Mouse (Mus musculus) skeletal muscle tissue, adult 2 months (tissue): Measurements from ENCODE around the gene Cep63.

ENCODE experiments used
- DNase-seq: peaks from one replicate; pipeline ENCODE4 v3.0.0-alpha.2; 2012; ENCODE audit warnings: low read depth, low spot score

Cep63 gene

DNA sequence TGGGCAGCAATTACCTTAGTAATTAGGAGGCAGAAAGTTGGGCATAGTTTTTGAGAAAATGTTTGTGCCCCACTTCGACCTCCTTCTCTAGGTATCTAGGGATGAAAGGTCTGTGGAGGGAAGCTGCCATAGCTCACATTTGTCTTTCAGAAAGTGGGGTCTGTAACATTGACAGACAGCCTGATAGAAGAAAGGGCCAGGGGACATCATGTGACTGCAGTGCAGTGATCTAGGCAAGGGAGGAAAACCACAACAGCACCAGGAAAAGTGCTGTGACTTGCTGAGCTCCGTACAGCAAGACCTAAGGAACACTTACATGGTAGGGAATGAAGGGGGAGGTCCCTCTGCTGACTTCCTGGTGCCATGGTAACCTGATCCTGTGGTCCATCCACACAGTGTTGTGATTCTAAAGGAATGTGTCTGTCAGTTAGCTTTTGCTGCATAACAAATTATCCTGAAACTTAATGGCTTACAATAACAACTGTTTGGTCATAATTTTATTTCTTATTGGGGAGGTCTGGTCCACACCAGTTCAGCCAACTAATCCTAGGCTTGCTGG lies 5.3 kb upstream of the Cep63 start:
- DNase-seq = no peak

- no peak for DNase-seq
These were observed 2.7 kb upstream of the Cep63 start for GRCm38 (mm10) chr9:102629052-102629451.

GRCm38 (mm10) chr9:102627442-102627841 lies 1.1 kb upstream of the Cep63 start:
- no peak for DNase-seq

DNA sequence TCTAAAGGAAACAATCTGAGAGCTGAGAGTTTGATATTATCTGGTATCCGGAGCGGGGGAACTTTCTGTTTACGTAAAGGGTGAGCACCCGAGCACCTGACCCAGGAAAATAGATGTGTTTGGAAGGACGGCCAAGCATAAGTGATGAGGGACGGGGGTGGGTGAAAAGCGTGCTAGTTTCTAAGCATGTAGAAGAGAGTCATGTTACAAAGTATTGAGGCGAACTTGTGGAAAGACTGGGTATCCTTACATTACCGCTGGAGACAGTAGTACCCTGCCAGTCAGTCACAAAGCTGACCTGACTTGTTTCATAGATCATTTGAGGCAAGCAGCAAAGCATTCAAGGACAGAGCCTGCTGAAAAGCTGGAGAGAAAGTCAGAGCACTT lies 498 bp upstream of the Cep63 start:
- DNase-seq = no peak

GRCm38 (mm10) chr9:102625401-102625982 lies 842 bp downstream of the Cep63 start:
- DNase-seq = no peak

DNA sequence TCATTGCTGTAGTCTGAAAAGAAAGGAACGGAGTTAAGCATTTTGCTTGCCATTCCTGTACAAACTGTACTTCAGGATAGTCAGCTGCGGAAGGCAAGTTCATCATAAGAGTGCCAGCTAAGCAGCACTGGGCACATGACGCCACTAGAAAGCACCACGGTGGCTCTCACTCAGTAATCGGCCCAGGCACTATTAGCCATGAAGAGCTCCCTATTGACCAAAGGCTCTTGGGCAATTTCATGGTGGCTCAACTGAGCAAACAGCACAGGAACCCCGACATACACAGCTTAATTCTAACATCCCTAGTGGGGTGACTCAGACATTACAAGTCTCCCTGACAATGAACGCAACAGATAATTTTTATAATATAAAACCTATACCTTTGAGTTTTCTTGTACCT lies 2.8 kb downstream of the Cep63 start:
- DNase-seq = no peak

- DNase-seq = no peak
These were observed 3.5 kb downstream of the Cep63 start for GRCm38 (mm10) chr9:102622876-102623275.

- DNase-seq = no peak
These were observed 4.0 kb downstream of the Cep63 start for GRCm38 (mm10) chr9:102622192-102622857.

DNA sequence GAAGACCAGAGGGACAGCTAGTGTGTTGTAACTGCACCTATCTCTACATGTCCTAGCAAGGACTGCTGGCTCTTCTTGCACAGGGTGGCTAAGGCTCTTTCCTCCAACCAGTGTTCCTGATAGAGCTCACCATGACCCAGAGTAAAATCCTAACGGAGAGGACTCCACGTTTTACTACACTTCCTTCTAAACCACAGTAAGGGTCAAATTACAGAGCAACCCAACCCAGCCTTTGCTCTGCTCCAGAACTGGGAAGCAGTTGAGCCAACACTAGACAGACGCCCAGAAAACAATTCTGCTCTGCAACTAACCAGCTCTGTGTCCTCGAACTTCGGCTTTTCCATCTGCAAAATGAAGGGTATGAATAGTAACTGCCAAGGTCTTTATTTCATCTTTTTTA lies 4.9 kb downstream of the Cep63 start:
- DNase-seq = no peak

- no peak for DNase-seq
These were observed 10.1 kb downstream of the Cep63 start for GRCm38 (mm10) chr9:102616267-102616666.

GRCm38 (mm10) chr9:102615071-102615470 lies 11.3 kb downstream of the Cep63 start:
- DNase-seq = no peak

GRCm38 (mm10) chr9:102609221-102609620 lies 17.1 kb downstream of the Cep63 start:
- no peak for DNase-seq

DNA sequence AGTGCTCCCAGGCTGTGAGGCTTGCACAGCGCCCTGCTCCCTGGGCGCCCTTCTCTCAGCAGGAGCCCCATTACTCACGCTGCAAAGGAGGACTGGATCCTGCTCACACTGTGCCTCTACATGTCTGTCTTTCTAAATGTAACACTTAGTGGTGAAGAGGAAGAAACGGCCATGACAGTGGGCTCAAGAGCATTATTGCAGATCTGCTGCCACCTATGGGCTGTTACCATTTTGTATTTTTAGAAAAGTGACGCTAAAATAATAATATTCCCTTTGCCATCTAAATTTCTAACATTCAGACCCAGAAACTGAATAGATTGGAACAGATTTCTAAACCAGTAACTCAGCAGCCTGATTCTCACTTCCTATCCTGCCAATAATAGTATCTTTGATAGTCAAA lies 18.9 kb downstream of the Cep63 start:
- no peak for DNase-seq

- no peak for DNase-seq
These were observed 21.2 kb downstream of the Cep63 start for GRCm38 (mm10) chr9:102605162-102605561.

- no peak for DNase-seq
These were observed 24.7 kb downstream of the Cep63 start for GRCm38 (mm10) chr9:102601666-102602065.

- DNase-seq = no peak
These were observed 25.1 kb downstream of the Cep63 start for GRCm38 (mm10) chr9:102601187-102601586.

GRCm38 (mm10) chr9:102595662-102596436 lies 30.5 kb downstream of the Cep63 start:
- no peak for DNase-seq

DNA sequence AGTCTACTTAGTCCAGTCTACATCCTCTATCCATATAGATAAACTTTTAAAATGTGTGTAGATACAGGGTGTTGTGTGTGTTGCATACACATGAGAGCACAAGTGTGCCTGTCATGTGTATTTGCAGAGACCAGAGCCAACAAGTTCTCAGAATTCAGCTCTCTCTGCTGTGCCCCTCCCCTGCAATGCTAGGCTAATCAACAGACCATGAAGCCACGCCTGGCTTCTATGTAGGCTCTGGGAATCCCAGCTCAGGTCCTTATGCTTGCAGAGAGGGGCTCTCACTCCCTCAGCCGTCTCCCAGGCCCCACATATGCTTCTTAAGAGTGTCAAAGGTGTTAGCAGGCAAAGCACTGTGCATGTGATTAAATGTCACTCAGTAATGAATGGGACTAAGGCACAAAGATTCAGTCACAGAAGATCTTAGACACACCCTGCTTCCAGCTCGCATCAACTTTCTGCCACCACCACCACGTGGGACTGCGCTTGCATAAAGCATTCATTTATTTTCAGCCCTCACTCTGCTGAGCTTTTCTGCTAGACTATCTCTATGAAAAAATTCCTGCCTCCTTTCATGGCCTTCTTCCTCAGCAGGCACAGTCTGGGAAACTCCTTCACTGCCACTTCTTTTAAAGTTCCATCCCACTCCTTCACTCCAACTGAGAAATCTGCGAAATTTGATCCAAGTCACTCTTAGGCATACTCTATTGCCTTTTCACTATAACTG lies 31.5 kb downstream of the Cep63 start:
- DNase-seq = no peak

GRCm38 (mm10) chr9:102587347-102587746 lies 39.0 kb downstream of the Cep63 start:
- no peak for DNase-seq

DNA sequence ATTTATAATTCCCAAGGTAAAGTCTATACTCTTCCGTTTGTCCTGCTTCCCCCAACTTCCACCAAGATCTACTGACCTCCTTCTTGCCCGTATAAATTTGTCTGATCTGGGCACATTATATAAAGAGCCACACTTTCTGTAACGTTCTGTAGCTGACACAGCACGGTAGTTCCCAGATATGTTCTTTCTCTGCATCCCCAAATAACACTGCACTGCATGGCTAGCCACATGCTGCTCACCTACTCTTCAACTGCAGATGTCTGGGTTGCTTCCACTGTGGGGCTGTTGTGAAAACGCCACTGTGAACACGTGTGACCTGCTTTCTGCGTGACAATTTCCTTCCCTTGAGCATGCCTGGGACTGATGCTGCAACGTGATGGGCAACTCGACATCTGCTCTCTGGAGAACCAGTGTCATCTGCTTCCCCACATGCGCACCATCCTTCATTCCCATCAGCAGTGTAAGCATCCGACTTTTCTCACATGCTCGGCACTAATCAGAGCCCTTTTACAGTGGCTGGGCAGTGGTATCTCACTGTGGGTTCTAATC lies 44.3 kb downstream of the Cep63 start:
- DNase-seq = no peak

DNA sequence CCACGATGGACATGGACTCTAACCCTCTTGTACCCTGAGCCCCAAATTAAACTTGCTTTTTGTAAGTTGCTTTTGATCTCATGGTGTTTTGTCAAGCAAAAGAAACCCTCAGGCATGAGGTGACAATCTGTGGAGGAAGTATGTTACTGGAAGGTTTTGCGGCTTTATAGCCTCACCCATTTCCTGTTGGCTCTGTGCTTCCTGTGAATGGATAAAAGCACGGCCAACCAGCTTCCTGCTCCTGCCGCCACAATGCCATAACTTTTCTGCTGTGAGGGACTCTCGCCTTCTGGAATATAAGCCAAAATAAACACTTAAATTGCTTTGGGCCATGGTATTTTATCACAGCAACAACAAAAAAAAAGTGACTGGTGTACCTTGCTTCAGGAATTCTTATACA lies 48.9 kb downstream of the Cep63 start:
- DNase-seq = no peak

GRCm38 (mm10) chr9:102572888-102573287 lies 53.4 kb downstream of the Cep63 start:
- no peak for DNase-seq
